Mouse (Mus musculus): ENCODE measurements at regions not wholly inside any gene's neighbourhood (a gene's known extent, or its start where the extent isn't known, plus 50 kb on each side); places are given as distances from the start of the nearest gene placed in this dataset.

- TF ChIP-seq CTCF (IDR thresholded peaks at IDR 0.05; ENCODE audit: borderline replicate concordance, insufficient read depth, low read length) (no peak), POLR2A (IDR thresholded peaks at IDR 0.05; ENCODE audit: low read depth, low read length) (no peak)
- Histone ChIP-seq H3K4me1 (ENCODE audit: control insufficient read depth, insufficient read depth, low read length) (no peaks in the 10 kb centered on the region), H3K27ac (ENCODE audit: insufficient read depth, low read length) (no peak overlapping the region), H3K4me3 (ENCODE audit: insufficient read depth, low read length) (no peak overlapping the region)
These were observed 419.5 kb upstream of the Kdm8 start for GRCm38 (mm10) chr7:125024944-125025343.

GRCm38 (mm10) chr7:125033778-125034177 lies 410.7 kb upstream of the Kdm8 start:
- H3K27ac ChIP-seq (ENCODE audit: insufficient read depth, low read length), result no peak overlapping the region
- no peak overlapping the region for H3K4me3 ChIP-seq (ENCODE audit: insufficient read depth, low read length)
- TF ChIP-seq CTCF (IDR thresholded peaks at IDR 0.05; ENCODE audit: borderline replicate concordance, insufficient read depth, low read length) (no peak), POLR2A (IDR thresholded peaks at IDR 0.05; ENCODE audit: low read depth, low read length) (no peak)
- H3K4me1 ChIP-seq (ENCODE audit: control insufficient read depth, insufficient read depth, low read length), result no peaks in the 10 kb centered on the region

GRCm38 (mm10) chr7:125034196-125034595 lies 410.3 kb upstream of the Kdm8 start:
- Histone ChIP-seq H3K4me1 (ENCODE audit: control insufficient read depth, insufficient read depth, low read length) (no peaks in the 10 kb centered on the region), H3K27ac (ENCODE audit: insufficient read depth, low read length) (no peak overlapping the region), H3K4me3 (ENCODE audit: insufficient read depth, low read length) (no peak overlapping the region)
- no peak for TF ChIP-seq POLR2A (IDR thresholded peaks at IDR 0.05; ENCODE audit: low read depth, low read length)
- TF ChIP-seq CTCF (IDR thresholded peaks at IDR 0.05; ENCODE audit: borderline replicate concordance, insufficient read depth, low read length), result no peak

- Histone ChIP-seq H3K27ac (ENCODE audit: insufficient read depth, low read length) (no peak overlapping the region), H3K4me1 (ENCODE audit: control insufficient read depth, insufficient read depth, low read length) (no peaks in the 10 kb centered on the region), H3K4me3 (ENCODE audit: insufficient read depth, low read length) (no peak overlapping the region)
- TF ChIP-seq CTCF (IDR thresholded peaks at IDR 0.05; ENCODE audit: borderline replicate concordance, insufficient read depth, low read length) (no peak), POLR2A (IDR thresholded peaks at IDR 0.05; ENCODE audit: low read depth, low read length) (no peak)
These were observed 408.1 kb upstream of the Kdm8 start for GRCm38 (mm10) chr7:125036098-125036991.

GRCm38 (mm10) chr7:125038840-125039239 lies 405.6 kb upstream of the Kdm8 start:
- Histone ChIP-seq H3K4me3 (ENCODE audit: insufficient read depth, low read length) (no peak overlapping the region), H3K27ac (ENCODE audit: insufficient read depth, low read length) (no peak overlapping the region), H3K4me1 (ENCODE audit: control insufficient read depth, insufficient read depth, low read length) (no peaks in the 10 kb centered on the region)
- TF ChIP-seq CTCF (IDR thresholded peaks at IDR 0.05; ENCODE audit: borderline replicate concordance, insufficient read depth, low read length) (no peak), POLR2A (IDR thresholded peaks at IDR 0.05; ENCODE audit: low read depth, low read length) (no peak)

- Histone ChIP-seq H3K4me1 (ENCODE audit: control insufficient read depth, insufficient read depth, low read length) (no peaks in the 10 kb centered on the region), H3K4me3 (ENCODE audit: insufficient read depth, low read length) (no peak overlapping the region), H3K27ac (ENCODE audit: insufficient read depth, low read length) (no peak overlapping the region)
- no peak for TF ChIP-seq POLR2A (IDR thresholded peaks at IDR 0.05; ENCODE audit: low read depth, low read length)
- no peak for TF ChIP-seq CTCF (IDR thresholded peaks at IDR 0.05; ENCODE audit: borderline replicate concordance, insufficient read depth, low read length)
These were observed 388.4 kb upstream of the Kdm8 start for GRCm38 (mm10) chr7:125055951-125056625.

GRCm38 (mm10) chr7:125102464-125102863 lies 342.0 kb upstream of the Kdm8 start:
- H3K4me3 ChIP-seq (ENCODE audit: insufficient read depth, low read length), result no peak overlapping the region
- no peak overlapping the region for H3K27ac ChIP-seq (ENCODE audit: insufficient read depth, low read length)
- H3K4me1 ChIP-seq (ENCODE audit: control insufficient read depth, insufficient read depth, low read length), result no peaks in the 10 kb centered on the region
- no peak for TF ChIP-seq POLR2A (IDR thresholded peaks at IDR 0.05; ENCODE audit: low read depth, low read length)
- no peak for TF ChIP-seq CTCF (IDR thresholded peaks at IDR 0.05; ENCODE audit: borderline replicate concordance, insufficient read depth, low read length)

GRCm38 (mm10) chr7:125104011-125104410 lies 340.5 kb upstream of the Kdm8 start:
- Histone ChIP-seq H3K4me1 (ENCODE audit: control insufficient read depth, insufficient read depth, low read length) (no peaks in the 10 kb centered on the region), H3K27ac (ENCODE audit: insufficient read depth, low read length) (no peak overlapping the region), H3K4me3 (ENCODE audit: insufficient read depth, low read length) (no peak overlapping the region)
- TF ChIP-seq CTCF (IDR thresholded peaks at IDR 0.05; ENCODE audit: borderline replicate concordance, insufficient read depth, low read length), result no peak
- TF ChIP-seq POLR2A (IDR thresholded peaks at IDR 0.05; ENCODE audit: low read depth, low read length), result no peak

- Histone ChIP-seq H3K27ac (ENCODE audit: insufficient read depth, low read length) (no peak overlapping the region), H3K4me1 (ENCODE audit: control insufficient read depth, insufficient read depth, low read length) (no peaks in the 10 kb centered on the region), H3K4me3 (ENCODE audit: insufficient read depth, low read length) (no peak overlapping the region)
- TF ChIP-seq POLR2A (IDR thresholded peaks at IDR 0.05; ENCODE audit: low read depth, low read length) (no peak), CTCF (IDR thresholded peaks at IDR 0.05; ENCODE audit: borderline replicate concordance, insufficient read depth, low read length) (no peak)
These were observed 331.6 kb upstream of the Kdm8 start for GRCm38 (mm10) chr7:125112820-125113273.
